Mouse (Mus musculus) small intestine, adult 2 months (tissue): ENCODE measurements around the gene Nfam1.

Experiments used
- CTCF ChIP-seq: fragments of 200-500 bp; IDR thresholded peaks from 2 replicates; pipeline ENCODE4 v1.5.1; 2012; ENCODE audit warnings: low read depth, mild to moderate bottlenecking, control low read depth, inconsistent platforms, low read length, moderate library complexity, mixed read lengths; ENCODE audit not compliant: insufficient replicate concordance, insufficient read length; ENCODE audit errors: extremely low read depth
- POLR2A ChIP-seq: fragments of 200-500 bp; IDR thresholded peaks from 2 replicates; pipeline ENCODE4 v1.6.1; 2012; ENCODE audit warnings: low read depth, mild to moderate bottlenecking, control low read depth, inconsistent platforms, low read length, moderate library complexity

DNA sequence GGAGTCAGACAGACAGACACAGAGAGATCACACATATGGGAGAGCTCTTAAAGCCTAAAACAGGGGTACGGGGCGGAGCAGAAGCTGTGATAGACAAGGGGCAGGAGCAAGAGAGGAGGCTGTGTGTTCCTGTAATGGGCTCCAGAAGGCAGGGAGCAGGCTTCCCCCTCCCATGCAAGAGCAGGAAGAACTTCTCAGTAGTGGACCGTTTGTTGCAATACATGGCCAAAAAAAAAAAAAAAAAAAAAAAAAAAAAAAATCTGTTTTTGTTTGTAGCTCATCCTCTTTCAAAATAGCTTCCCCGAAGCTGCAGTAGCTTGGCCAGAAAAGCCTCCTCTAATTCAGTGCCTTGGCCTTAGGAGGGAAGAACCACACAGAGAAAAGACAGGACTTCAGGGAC lies 2.2 kb downstream of the Nfam1 start:
- no peak for TF ChIP-seq POLR2A
- TF ChIP-seq CTCF: no peak
